Mouse (Mus musculus) G1E (cell line): ENCODE measurements around the gene Ccdc78. TPM values are rescaled to one million over a fixed set of nuclear protein-coding genes. Genes with fewer than 3 reads are reported as not detected.

ENCODE experiments used
- ATAC-seq: 2 replicates; pipeline ENCODE4 v1.8.0; 2016; ENCODE audit warnings: mild to moderate bottlenecking; ENCODE audit not compliant: insufficient number of reproducible peaks, poor library complexity, low FRiP score, severe bottlenecking; ENCODE audit errors: extremely low read depth
- DNase-seq: peaks from one replicate; pipeline ENCODE4 v3.0.0; 2012; ENCODE audit warnings: low spot score
- H3K27me3 ChIP-seq: 2 replicates; pipeline ENCODE4 v1.6.1; 2012; ENCODE audit warnings: mild to moderate bottlenecking, low read length, inconsistent platforms; ENCODE audit not compliant: insufficient read depth
- H3K36me3 ChIP-seq: replicated peaks from 2 replicates; pipeline ENCODE3; 2012; ENCODE audit warnings: mild to moderate bottlenecking, inconsistent platforms
- H3K4me1 ChIP-seq: 2 replicates; pipeline ENCODE4 v1.6.1; 2012; ENCODE audit warnings: low read depth, low read length, inconsistent platforms, mixed read lengths; ENCODE audit not compliant: insufficient read depth
- H3K4me3 ChIP-seq: 2 replicates; pipeline ENCODE4 v1.5.1; 2012; ENCODE audit warnings: low read depth, mild to moderate bottlenecking, inconsistent platforms, low read length, moderate library complexity, mixed read lengths
- H3K9me3 ChIP-seq: replicated peaks from 2 replicates; pipeline ENCODE4 v1.6.1; 2012; ENCODE audit warnings: inconsistent platforms
- CTCF ChIP-seq: IDR thresholded peaks from 2 replicates; pipeline ENCODE4 v1.5.1; 2012; ENCODE audit warnings: low read depth, low read length, inconsistent platforms, mixed read lengths
- GATA1 ChIP-seq: IDR thresholded peaks from 2 replicates; pipeline ENCODE4 v1.6.1; 2012; ENCODE audit warnings: borderline replicate concordance, low read length, inconsistent platforms, mixed read lengths
- GATA2 ChIP-seq: IDR thresholded peaks from 2 replicates; pipeline ENCODE4 v1.6.1; 2012; ENCODE audit warnings: low read depth, low read length, inconsistent platforms, borderline replicate concordance
- POLR2AphosphoS5 ChIP-seq: IDR thresholded peaks from 2 replicates; pipeline ENCODE4 v1.6.1; 2012; ENCODE audit warnings: low read depth, low read length, inconsistent platforms; ENCODE audit not compliant: insufficient replicate concordance
- TAL1 ChIP-seq: conservative IDR thresholded peaks from 2 replicates; pipeline ENCODE4 v1.6.1; 2012; ENCODE audit warnings: low read depth, low read length, inconsistent platforms, mixed read lengths
- polyA plus RNA-seq: library from polyadenylated mRNA; stranded (reverse); fragments of >175 nt; gene quantifications from 2 replicates; pipeline ENCODE4 v1.2.3, GENCODE M21; 2012
- total RNA-seq, 2 experiments: library from RNA; stranded (forward) in 1 of 2; stranded (reverse) in 1 of 2; fragments of 200-1000 nt in 1 of 2; fragments of >200 nt in 1 of 2; fragmentation: Nextera tagmentation in 1 of 2; gene quantifications; 2 replicates each; pipeline ENCODE4 v1.2.3; 2014 to 2017

The Ccdc78 gene
- total and polyA plus RNA-seq, 3 experiments = 0.05 to 0.22 TPM; not detected in 1

DNA sequence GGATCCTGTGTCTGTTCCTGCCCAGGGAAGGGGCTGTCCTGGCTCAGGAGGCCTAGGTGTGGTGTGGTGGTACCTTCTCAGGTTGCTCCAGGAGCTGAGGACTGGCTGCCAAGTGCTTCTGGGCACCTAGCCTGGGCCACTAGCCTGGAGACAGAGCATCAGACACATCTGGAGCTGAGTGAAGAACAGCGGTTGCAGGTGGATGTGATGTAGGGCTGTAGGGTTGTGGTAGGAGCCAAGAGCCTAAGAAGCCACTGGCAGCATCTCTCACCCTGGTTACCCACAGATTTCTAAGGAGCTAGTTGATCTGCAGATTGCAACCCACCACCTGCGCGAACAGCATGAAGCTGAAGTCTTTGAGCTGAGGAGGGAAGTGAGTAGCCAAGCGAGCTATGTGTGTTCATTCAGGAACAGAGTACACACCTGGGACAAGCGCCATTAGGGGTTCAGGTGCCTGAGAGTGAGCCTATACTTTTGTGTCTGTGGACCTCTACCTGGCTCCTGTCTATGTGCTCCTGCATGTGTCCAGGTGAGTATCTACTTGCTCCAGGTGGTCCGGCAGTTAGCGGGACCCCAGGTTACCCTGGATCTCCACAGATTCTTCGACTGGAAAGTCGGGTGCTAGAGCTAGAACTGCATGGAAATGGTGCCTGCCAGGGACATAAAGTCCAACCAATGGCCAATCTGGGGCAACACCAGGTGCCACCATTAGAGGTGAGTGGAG lies 563 bp downstream of the Ccdc78 start:
- DNase-seq (no peak), ATAC-seq (no peak)
- peaks cover 78% of the 10 kb centered on the region for H3K36me3 ChIP-seq
- TF ChIP-seq GATA1 (no peak), GATA2 (no peak), TAL1 (no peak), CTCF (no peak), POLR2AphosphoS5 (no peak)
- no peak overlapping the region for H3K4me3 ChIP-seq
- H3K9me3 ChIP-seq = no peaks in the 10 kb centered on the region
- H3K27me3 ChIP-seq = no peaks in the 10 kb centered on the region
- peaks cover 49% of the 10 kb centered on the region for H3K4me1 ChIP-seq

DNA sequence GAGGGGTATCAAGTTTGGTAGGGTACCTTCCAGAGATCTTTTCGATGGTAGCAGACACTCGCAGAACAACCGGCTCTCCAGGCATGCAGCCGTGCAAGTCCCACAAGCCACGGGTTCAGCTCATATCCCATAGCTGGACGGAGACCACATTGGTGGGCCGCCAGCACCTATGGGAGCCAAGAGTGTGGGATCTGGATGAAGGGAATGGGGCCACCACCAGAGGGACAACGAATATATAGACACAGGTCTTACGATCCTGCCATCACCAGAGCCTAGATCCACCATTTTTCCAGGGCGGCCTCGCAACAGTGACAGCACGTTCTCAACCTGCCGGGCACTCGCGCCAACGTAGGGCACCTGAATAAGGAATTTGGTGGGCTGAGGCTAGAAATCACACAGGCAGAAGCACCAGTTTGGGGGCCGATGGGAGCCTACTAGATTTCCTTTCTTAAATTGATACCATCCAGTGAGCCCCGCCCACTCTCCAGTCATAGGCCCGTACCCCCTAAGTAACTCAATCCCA lies 5.0 kb downstream of the Ccdc78 start:
- H3K36me3 ChIP-seq = peaks cover 81% of the 10 kb centered on the region
- peak overlapping the region; percentile 80 for H3K4me3 ChIP-seq
- H3K4me1 ChIP-seq = peaks cover 61% of the 10 kb centered on the region
- no peaks in the 10 kb centered on the region for H3K9me3 ChIP-seq
- no peak for TF ChIP-seq GATA1
- no peak for TF ChIP-seq TAL1
- TF ChIP-seq POLR2AphosphoS5 = no peak
- TF ChIP-seq CTCF = no peak
- no peak for TF ChIP-seq GATA2
- ATAC-seq (no peak), DNase-seq (no peak)
- H3K27me3 ChIP-seq = no peaks in the 10 kb centered on the region

DNA sequence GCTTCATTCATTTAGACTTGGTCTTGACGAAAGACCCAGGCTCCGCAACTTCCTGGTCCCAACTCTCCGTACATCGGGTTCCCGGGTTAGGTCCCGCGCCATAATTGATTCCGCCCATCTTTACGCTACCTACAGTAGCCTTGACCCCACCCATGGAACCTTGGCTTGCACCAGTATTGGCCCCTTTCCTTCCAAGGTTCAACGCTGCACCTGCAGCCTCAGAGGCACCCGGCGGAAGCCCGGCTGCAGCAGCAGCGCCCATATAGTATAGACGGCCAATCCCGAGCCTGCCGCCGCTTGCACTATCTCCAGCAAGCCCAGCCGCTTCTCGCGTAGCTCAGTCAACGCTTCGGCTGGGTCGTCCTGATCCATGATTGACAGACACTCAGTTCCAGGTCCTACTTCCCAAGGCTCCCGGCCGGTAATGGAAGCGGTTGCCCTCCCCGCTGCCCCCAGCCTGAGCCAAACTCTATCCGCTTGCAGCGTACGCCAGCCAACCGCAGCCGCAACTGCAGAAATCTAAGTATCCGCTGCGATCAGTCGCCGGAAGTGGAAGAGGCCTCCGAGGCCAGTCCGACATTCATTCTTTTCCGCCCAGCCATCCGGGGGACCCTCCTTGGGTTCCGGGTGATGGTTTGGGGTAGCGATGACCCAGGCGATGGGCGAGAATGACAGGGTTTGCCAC lies 5.6 kb downstream of the Ccdc78 start:
- DNase-seq (peak; percentile 71), ATAC-seq (peak; percentile 30)
- no peaks in the 10 kb centered on the region for H3K9me3 ChIP-seq
- TF ChIP-seq CTCF (no peak), GATA1 (no peak), POLR2AphosphoS5 (no peak), TAL1 (no peak), GATA2 (no peak)
- H3K27me3 ChIP-seq = no peaks in the 10 kb centered on the region
- peaks cover 59% of the 10 kb centered on the region for H3K4me1 ChIP-seq
- H3K4me3 ChIP-seq = peak overlapping the region; percentile 80
- H3K36me3 ChIP-seq = peaks cover 75% of the 10 kb centered on the region

DNA sequence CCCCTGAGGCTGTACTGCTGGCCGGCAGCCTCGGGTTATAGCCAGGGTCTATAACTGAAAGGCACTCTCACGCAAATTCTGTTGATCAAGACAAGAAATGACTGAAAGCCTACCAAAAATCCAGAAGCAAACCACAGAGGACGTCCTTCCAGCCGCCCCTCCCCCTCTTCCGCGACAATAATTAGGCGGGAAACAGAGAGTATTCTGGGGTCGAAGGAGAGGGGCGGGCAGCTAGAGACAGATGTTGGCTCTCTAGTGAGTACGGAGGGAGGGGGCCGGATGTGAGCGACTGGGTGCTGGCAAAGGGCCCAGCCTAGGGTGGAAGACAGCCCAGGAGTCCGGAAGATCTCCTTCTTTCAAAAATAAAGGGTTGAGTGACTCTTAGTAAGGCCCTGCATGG lies 6.2 kb downstream of the Ccdc78 start, which contains the start of gene Fam173a:
Gene Fam173a (minus strand): TSS at position 287 of the 400 bp plus-strand sequence.
- DNase-seq (peak; percentile 87), ATAC-seq (0 out of 2 replicates have a peak, but pooled peaks have one; percentile 42)
- H3K9me3 ChIP-seq = no peaks in the 10 kb centered on the region
- H3K4me3 ChIP-seq = peak within 1 kb of the TSS; percentile 80
- peaks cover 65% of the 10 kb centered on the region for H3K4me1 ChIP-seq
- TF ChIP-seq POLR2AphosphoS5 (no peak), TAL1 (no peak), GATA1 (no peak)
- peaks cover 69% of the 10 kb centered on the region for H3K36me3 ChIP-seq
- no peaks in the 10 kb centered on the region for H3K27me3 ChIP-seq

DNA sequence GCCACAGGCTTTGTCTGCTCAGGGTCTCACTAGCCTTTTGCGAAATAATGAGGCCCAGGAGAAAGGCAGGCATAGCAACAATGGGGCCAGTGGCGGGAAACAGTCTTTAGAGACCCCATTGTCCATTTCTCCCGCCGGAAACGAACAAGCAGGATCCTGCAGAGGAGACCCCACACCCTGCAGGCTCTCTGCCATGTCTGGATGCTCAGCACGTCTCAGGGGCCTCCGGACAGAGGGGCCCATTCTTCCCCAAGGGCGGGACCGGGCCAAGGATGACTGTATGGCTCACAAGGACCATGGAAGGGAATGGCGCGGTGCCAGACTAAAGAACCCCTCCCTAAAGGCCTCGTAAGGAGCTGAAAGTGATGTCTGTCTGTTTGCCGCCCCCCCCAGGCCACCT lies 7.8 kb downstream of the Ccdc78 start:
- Histone ChIP-seq H3K4me3 (no peak overlapping the region), H3K9me3 (no peaks in the 10 kb centered on the region), H3K4me1 (peaks cover 63% of the 10 kb centered on the region), H3K36me3 (peaks cover 54% of the 10 kb centered on the region), H3K27me3 (no peaks in the 10 kb centered on the region)
- TF ChIP-seq TAL1 (no peak), GATA2 (no peak), GATA1 (no peak), POLR2AphosphoS5 (no peak), CTCF (no peak)
- DNase-seq (no peak), ATAC-seq (no peak)

DNA sequence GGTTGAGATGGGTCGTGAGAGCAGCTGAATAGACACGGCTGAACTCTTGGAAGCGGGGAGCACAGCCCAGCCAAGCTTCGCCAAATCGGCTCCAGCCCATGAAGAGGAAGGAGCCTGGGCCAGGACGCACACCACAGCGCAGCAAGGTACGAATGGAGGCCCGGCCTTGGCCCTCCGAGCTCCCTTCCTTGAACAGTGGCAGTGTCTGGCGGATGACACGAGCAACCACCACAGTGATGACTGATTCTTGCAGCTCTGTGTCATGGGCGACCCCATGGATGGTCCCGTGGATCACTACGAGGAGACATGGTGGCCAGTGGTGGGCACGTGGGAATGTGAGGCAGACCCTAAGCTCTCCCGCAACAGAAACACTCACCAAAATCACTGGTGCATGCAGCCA lies 8.6 kb downstream of the Ccdc78 start:
- Histone ChIP-seq H3K36me3 (peaks cover 46% of the 10 kb centered on the region), H3K4me3 (peak overlapping the region; percentile 25; the same call in 1 of the 2 replicates), H3K27me3 (no peaks in the 10 kb centered on the region), H3K9me3 (no peaks in the 10 kb centered on the region), H3K4me1 (peaks cover 63% of the 10 kb centered on the region)
- DNase-seq = no peak
- no peak for ATAC-seq
- no peak for TF ChIP-seq CTCF

DNA sequence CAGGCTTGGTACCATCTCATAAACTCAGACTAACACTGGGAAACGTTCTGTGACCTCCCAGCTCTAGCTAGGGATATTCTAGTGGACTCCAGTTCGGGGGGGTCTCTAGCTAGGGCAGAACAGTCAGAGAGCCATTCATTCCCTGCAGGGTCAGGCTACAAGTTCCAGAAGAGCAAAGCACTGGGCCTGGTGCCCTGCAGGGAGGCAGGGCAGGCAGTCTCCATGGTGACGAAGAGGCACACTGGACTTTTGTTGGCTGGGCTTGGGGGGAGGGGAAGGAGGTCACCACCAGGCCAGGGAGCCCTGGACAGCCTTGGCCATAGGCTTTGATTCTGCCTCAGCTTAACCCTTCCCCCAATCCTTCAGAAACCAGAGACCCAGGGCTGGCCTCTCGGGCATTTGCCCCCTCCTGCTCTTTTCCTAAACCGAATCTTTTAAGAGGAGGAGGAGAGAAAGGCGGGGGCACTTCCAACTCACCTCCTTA lies 9.3 kb downstream of the Ccdc78 start, which contains the start of gene AC134908.4:
Gene AC134908.4 (minus strand): TSS at position 51 of the 484 bp plus-strand sequence.
- TF ChIP-seq TAL1 = no peak
- no peak for TF ChIP-seq CTCF
- no peak for TF ChIP-seq GATA2
- TF ChIP-seq GATA1 = no peak
- TF ChIP-seq POLR2AphosphoS5 = no peak
- DNase-seq = no peak
- Histone ChIP-seq H3K4me3 (peak within 1 kb of the TSS; percentile 89), H3K4me1 (peaks cover 64% of the 10 kb centered on the region), H3K36me3 (peaks cover 39% of the 10 kb centered on the region), H3K9me3 (no peaks in the 10 kb centered on the region), H3K27me3 (no peaks in the 10 kb centered on the region)
- no peak for ATAC-seq
